Mouse (Mus musculus): ENCODE data around the gene Zfp69. TPM values are rescaled to one million over a fixed set of nuclear protein-coding genes. Genes with fewer than 3 reads are reported as not detected.
A peak's percentile ranks its signal among the peaks of the same experiment; 100 is the strongest.

The Zfp69 gene
- polyA plus RNA-seq (2015; fragmentation: Nextera tagmentation; extraction: Ambion mirVana), result 2.4 and 3.8 TPM in 2 replicates

GRCm38 (mm10) chr4:120951428-120951973 lies at the start of gene Zfp69:
Zfp69 (minus strand) TSS chr4:120951699.
- peak; percentile 94 for DNase-seq (ENCODE audit: low spot score)

- no peak for DNase-seq (ENCODE audit: low spot score)
Observed at GRCm38 (mm10) chr4:121001042-121001441, 49.5 kb upstream of the Zfp69 start.

GRCm38 (mm10) chr4:120995911-120996310 lies 44.4 kb upstream of the Zfp69 start:
- no peak for DNase-seq (ENCODE audit: low spot score)

GRCm38 (mm10) chr4:120993025-120993424 lies 41.5 kb upstream of the Zfp69 start:
- DNase-seq (ENCODE audit: low spot score), result no peak

- DNase-seq (ENCODE audit: low spot score), result no peak
Observed at GRCm38 (mm10) chr4:120992284-120992683, 40.8 kb upstream of the Zfp69 start.

- no peak for DNase-seq (ENCODE audit: low spot score)
Observed at GRCm38 (mm10) chr4:120987319-120987718, 35.8 kb upstream of the Zfp69 start.

GRCm38 (mm10) chr4:120986446-120986845 lies 34.9 kb upstream of the Zfp69 start:
- DNase-seq (ENCODE audit: low spot score), result peak; percentile 68

- no peak for DNase-seq (ENCODE audit: low spot score)
Observed at GRCm38 (mm10) chr4:120978221-120978620, 26.7 kb upstream of the Zfp69 start.

- peak; percentile 80 for DNase-seq (ENCODE audit: low spot score)
Observed at GRCm38 (mm10) chr4:120975428-120975734, 23.9 kb upstream of the Zfp69 start.

- peak; percentile 57 for DNase-seq (ENCODE audit: low spot score)
Observed at GRCm38 (mm10) chr4:120974711-120975427, 23.4 kb upstream of the Zfp69 start.

- DNase-seq (ENCODE audit: low spot score), result no peak
Observed at GRCm38 (mm10) chr4:120971842-120972241, 20.3 kb upstream of the Zfp69 start.

GRCm38 (mm10) chr4:120969382-120970146 lies 18.1 kb upstream of the Zfp69 start:
- DNase-seq (ENCODE audit: low spot score), result no peak

GRCm38 (mm10) chr4:120968486-120968885 lies 17.0 kb upstream of the Zfp69 start:
- no peak for DNase-seq (ENCODE audit: low spot score)

GRCm38 (mm10) chr4:120955586-120955985 lies 4.1 kb upstream of the Zfp69 start:
- DNase-seq (ENCODE audit: low spot score), result no peak

GRCm38 (mm10) chr4:120953667-120954066 lies 2.2 kb upstream of the Zfp69 start:
- DNase-seq (ENCODE audit: low spot score), result no peak

GRCm38 (mm10) chr4:120953038-120953437 lies 1.5 kb upstream of the Zfp69 start:
- no peak for DNase-seq (ENCODE audit: low spot score)

- DNase-seq (ENCODE audit: low spot score), result peak; percentile 18
Observed at GRCm38 (mm10) chr4:120952163-120952562, 664 bp upstream of the Zfp69 start.

- peak; percentile 13 for DNase-seq (ENCODE audit: low spot score)
Observed at GRCm38 (mm10) chr4:120950763-120951427, 604 bp downstream of the Zfp69 start.

GRCm38 (mm10) chr4:120948938-120949337 lies 2.6 kb downstream of the Zfp69 start:
- DNase-seq (ENCODE audit: low spot score), result no peak

- DNase-seq (ENCODE audit: low spot score), result no peak
Observed at GRCm38 (mm10) chr4:120935006-120935405, 16.5 kb downstream of the Zfp69 start.

- DNase-seq (ENCODE audit: low spot score), result no peak
Observed at GRCm38 (mm10) chr4:120930736-120931135, 20.8 kb downstream of the Zfp69 start.

- DNase-seq (ENCODE audit: low spot score), result no peak
Observed at GRCm38 (mm10) chr4:120928686-120929085, 22.8 kb downstream of the Zfp69 start.

All from thymus, postnatal 0 days (tissue).